Mouse (Mus musculus) lung, postnatal 10 days (tissue): ENCODE results near the gene Pde10a.

Experiments
- DNase-seq: peaks from one replicate; pipeline ENCODE4 v3.0.0; 2021

The Pde10a gene

GRCm38 (mm10) chr17:8769155-8769554, 244.0 kb downstream of the Pde10a start:
- DNase-seq = no peak

- no peak for DNase-seq
These were observed 248.2 kb downstream of the Pde10a start for GRCm38 (mm10) chr17:8773391-8773790.

- no peak for DNase-seq
These were observed 249.1 kb downstream of the Pde10a start for GRCm38 (mm10) chr17:8774301-8774700.

GRCm38 (mm10) chr17:8775571-8776161, 250.5 kb downstream of the Pde10a start:
- DNase-seq = no peak

GRCm38 (mm10) chr17:8777710-8778109, 252.5 kb downstream of the Pde10a start:
- DNase-seq = no peak

- DNase-seq = no peak
These were observed 253.7 kb downstream of the Pde10a start for GRCm38 (mm10) chr17:8778839-8779238.

DNA sequence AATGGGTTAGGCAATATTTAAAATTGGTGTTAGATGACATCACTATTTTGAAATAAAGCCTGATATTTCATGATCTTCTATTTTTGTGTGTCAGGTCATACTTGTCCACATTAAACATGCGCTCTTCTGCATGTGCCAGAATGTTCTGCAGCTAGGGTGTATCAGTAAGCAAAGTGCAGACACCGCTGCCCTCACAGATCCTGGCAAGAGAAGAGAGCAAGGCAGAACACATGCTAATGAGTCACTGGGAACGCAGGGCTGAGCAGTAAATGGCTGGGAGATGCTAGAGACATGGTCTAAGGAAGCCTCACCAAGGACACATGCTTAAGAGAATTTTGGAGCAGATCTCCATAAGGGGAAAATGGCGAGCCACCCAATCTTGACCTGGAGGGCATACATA, 255.3 kb downstream of the Pde10a start:
- DNase-seq = no peak

- DNase-seq = no peak
These were observed 255.9 kb downstream of the Pde10a start for GRCm38 (mm10) chr17:8781040-8781439.

DNA sequence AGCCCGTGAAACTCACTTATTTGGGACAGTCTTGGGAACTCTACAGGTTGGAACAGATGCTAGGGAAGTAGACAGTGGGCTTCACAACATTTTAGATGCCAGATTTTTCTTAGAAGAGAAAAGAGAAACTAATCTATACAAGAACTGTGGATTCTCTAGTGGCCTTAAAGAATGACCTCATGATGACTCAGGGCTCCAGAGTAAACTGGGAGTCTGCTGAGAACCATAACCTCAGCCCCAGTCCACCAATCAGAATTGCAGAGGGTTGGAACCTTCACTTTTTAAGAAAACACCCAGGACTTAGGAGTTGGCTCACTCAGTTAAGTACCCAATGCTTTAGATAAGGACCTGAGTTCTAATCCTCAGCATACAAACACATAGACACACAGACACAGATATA, 256.4 kb downstream of the Pde10a start:
- DNase-seq = no peak

- no peak for DNase-seq
These were observed 260.7 kb downstream of the Pde10a start for GRCm38 (mm10) chr17:8785908-8786307.

- DNase-seq = no peak
These were observed 261.3 kb downstream of the Pde10a start for GRCm38 (mm10) chr17:8786484-8786883.

DNA sequence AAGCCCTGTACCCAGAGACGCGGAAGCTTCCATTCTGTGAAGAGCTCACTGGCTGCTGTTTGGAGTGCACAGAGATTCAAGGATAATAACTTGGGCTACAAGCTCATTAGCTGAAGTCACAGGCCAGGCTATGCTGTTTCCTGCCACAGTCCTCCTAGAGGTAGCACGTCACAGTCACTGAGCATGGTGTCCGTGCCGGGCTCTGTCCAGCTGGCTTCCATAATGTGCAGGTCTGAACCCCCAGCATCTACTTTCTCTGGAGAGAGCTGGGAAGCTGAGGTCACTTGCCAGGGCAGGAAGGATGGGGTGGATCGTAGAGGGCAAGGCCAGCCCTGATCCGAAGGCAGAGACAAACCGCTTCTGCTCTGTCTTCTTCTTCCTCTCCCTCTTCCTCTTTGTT, 262.6 kb downstream of the Pde10a start:
- DNase-seq = no peak

DNA sequence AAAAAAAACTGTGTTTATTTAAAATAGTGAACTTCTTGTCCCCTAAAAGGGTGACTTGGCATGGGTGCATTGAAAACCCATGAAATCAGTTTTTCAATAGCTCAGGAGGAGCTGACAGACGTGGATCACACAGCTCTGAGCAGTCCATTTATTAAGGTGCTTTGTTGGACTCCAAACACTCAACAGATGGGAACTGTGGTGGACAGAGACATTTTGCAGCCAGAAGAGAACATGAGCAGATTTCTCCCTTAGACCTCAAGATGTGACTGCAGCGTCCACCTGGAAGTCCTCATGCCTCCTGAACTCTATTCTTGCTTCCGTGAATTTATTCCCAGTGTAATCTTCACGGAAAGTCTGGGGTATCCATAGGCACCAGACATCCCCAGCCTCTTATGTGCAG, 266.4 kb downstream of the Pde10a start:
- DNase-seq = no peak

DNA sequence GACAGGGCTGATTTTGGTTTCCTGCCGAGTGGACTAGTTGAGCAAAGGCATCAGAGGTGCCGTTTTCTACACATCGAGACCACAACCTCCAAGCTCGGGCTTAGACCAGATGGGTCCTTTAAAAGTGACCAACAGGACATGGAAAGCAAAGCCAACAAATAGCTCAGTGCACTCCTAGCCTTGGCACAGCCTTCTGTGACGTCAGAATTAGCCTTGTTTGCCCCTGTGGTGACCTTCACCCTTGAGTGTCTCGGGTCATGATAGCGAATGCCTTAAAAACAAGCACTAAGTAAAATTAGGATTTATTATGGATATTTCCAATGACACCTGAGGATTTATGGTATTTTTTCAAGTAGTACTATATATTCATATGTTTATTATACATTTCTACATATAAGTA, 267.4 kb downstream of the Pde10a start:
- no peak for DNase-seq

- DNase-seq = no peak
These were observed 272.5 kb downstream of the Pde10a start for GRCm38 (mm10) chr17:8797624-8798023.

DNA sequence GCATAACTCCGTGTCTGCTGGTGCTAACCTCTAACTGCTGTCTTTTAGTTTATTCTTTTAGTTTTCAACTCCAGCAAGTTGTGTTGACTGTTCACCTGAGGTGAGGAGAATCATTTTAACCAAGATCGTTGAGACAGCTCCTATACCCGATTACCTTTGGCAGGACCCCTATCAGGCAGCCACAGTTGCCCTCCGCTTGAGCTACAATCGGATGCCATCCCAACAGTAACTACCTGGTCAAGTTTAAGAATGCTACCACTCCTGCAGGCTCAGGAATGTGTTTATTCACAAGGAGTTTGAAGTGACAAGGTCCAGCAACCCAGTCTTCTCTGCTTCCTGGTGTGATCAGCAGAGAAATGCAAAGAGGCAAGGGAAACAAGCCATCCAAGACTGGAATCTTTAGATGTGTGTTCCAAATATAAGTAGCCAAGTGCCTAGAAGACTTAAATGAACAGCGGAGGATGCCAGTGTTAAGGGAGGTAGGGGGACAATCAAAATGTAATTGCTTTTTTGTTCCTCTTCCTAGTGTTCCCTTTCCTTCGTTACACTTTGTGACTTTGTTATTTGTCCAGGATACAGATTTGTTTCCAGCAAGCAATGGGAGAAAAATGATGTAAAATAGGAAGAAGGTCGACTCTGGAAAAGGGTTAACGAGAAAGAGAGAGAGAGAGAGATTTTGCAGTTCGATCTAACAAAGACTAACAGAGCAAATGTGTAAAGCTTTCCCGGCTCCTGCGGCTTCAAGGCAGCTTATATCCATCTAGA, 273.5 kb downstream of the Pde10a start:
- DNase-seq = no peak

- no peak for DNase-seq
These were observed 274.1 kb downstream of the Pde10a start for GRCm38 (mm10) chr17:8799296-8799731.

GRCm38 (mm10) chr17:8799914-8800420, 274.8 kb downstream of the Pde10a start:
- no peak for DNase-seq

- DNase-seq = no peak
These were observed 275.4 kb downstream of the Pde10a start for GRCm38 (mm10) chr17:8800478-8801082.

- DNase-seq = peak; percentile 74
These were observed 276.1 kb downstream of the Pde10a start for GRCm38 (mm10) chr17:8801083-8801854.

GRCm38 (mm10) chr17:8801855-8802104, 276.6 kb downstream of the Pde10a start:
- no peak for DNase-seq

GRCm38 (mm10) chr17:8802161-8802888, 277.2 kb downstream of the Pde10a start:
- DNase-seq = peak; percentile 49
